25 mouse cellular contexts compared by ENCODE assay signal in genomic region chr1:88643181-88643823, GRCm38 (mm10). TPM values are rescaled to one million over a fixed set of nuclear protein-coding genes. Genes with fewer than 3 reads are reported as not detected.
DNase-seq lines count a peak whose midpoint lies in the region; ATAC-seq and TF ChIP-seq lines count a peak whose summit lies in the region.
"Had no signal": no experiment of that assay in that cellular context is flagged by ENCODE, and none has a peak within 500 bp of the region (broad histone marks: within the 10 kb centered on the region; RNA-seq: fewer than 3 reads in every experiment).

No protein-coding gene starts in this region.

- WGBS in hindbrain, embryonic 13.5 days, result 47% methylated on average over 5 of the region's 5 CpGs
- WGBS in hindbrain, embryonic 10.5 days, result 64% methylated on average over 5 of the region's 5 CpGs

- peak; percentile 32; the same call in 1 of the 2 replicates for ATAC-seq in hindbrain, embryonic 13.5 days (ENCODE audit: low FRiP score)
- ATAC-seq: liver, embryonic 12.5 days had no signal

- 0 out of 2 replicates have a peak overlapping the region, but pooled peaks have one; percentile 18 for H3K27ac ChIP-seq in hindbrain, embryonic 13.5 days
- no peak overlapping the region for H3K27ac ChIP-seq in hindbrain, embryonic 10.5 days
- H3K27ac ChIP-seq: heart, embryonic 15.5 days; limb, embryonic 13.5 days; liver, embryonic 12.5 days; midbrain, embryonic 12.5 days; neural tube, embryonic 12.5 days; stomach, postnatal 0 days had no signal

- H3K4me1 ChIP-seq in hindbrain, embryonic 13.5 days (replicated peaks), result peaks cover 18% of the 10 kb centered on the region
- H3K4me1 ChIP-seq in hindbrain, embryonic 10.5 days (replicated peaks), result peaks cover 33% of the 10 kb centered on the region

- TF ChIP-seq CTCF in brain, embryonic 14.5 days (IDR thresholded peaks at IDR 0.05; ENCODE audit: borderline replicate concordance, extremely low read depth, insufficient read depth, insufficient read length), result no peak

- H3K36me3 ChIP-seq in hindbrain, embryonic 13.5 days, result no peaks in the 10 kb centered on the region
- no peaks in the 10 kb centered on the region for H3K36me3 ChIP-seq in hindbrain, embryonic 10.5 days
- H3K36me3 ChIP-seq: heart, embryonic 15.5 days; limb, embryonic 13.5 days; liver, embryonic 12.5 days; midbrain, embryonic 12.5 days; neural tube, embryonic 12.5 days had no signal

- no peak for TF ChIP-seq POLR2A in brain, embryonic 14.5 days (IDR thresholded peaks at IDR 0.05; ENCODE audit: borderline replicate concordance, extremely low read depth, insufficient read depth, insufficient read length, poor library complexity, severe bottlenecking)

- no peak overlapping the region for H3K4me2 ChIP-seq in hindbrain, embryonic 13.5 days
- H3K4me2 ChIP-seq: heart, embryonic 15.5 days; limb, embryonic 13.5 days; liver, embryonic 12.5 days; midbrain, embryonic 12.5 days; neural tube, embryonic 12.5 days had no signal

- H3K9me3 ChIP-seq in hindbrain, embryonic 13.5 days, result no peaks in the 10 kb centered on the region
- H3K9me3 ChIP-seq in hindbrain, embryonic 10.5 days, result no peaks in the 10 kb centered on the region
- H3K9me3 ChIP-seq: heart, embryonic 15.5 days; limb, embryonic 13.5 days; liver, embryonic 12.5 days; midbrain, embryonic 12.5 days; neural tube, embryonic 12.5 days had no signal

- H3K4me3 ChIP-seq in hindbrain, embryonic 13.5 days, result no peak overlapping the region
- no peak overlapping the region for H3K4me3 ChIP-seq in hindbrain, embryonic 10.5 days
- H3K4me3 ChIP-seq: heart, embryonic 15.5 days; limb, embryonic 13.5 days; liver, embryonic 12.5 days; midbrain, embryonic 12.5 days; neural tube, embryonic 12.5 days had no signal

- no peak for DNase-seq in hindbrain, embryonic 10.5 days (ENCODE audit: low spot score)
- DNase-seq in retina, embryonic 14.5 days (ENCODE audit: low spot score), result peak; percentile 7
- no peak for DNase-seq in retina, postnatal 1 day
- peak; percentile 77 for DNase-seq in brain, embryonic 14.5 days (ENCODE audit: low read depth)
- no peak for DNase-seq in right cerebral cortex, postnatal 14 days
- no peak for DNase-seq in embryo, embryonic 11 days
- DNase-seq: adrenal gland, postnatal 14 days; cerebellum, adult 11-12 months; cerebellum, postnatal 36 days; heart, postnatal 36 days; kidney, adult 8-10 months; kidney, postnatal 10 days; layer of hippocampus, postnatal 36 days; lung, adult 18-20 months; lung, postnatal 14 days; right cerebral cortex, adult 18-20 months; thymus, adult 2 months; thymus, postnatal 4 days had no signal

- H3K27me3 ChIP-seq in hindbrain, embryonic 13.5 days, result 0 out of 2 replicates have a peak, but pooled peaks cover 4% of the 10 kb centered on the region
- no peaks in the 10 kb centered on the region for H3K27me3 ChIP-seq in hindbrain, embryonic 10.5 days (ENCODE audit: insufficient read depth, poor library complexity, severe bottlenecking)
- H3K27me3 ChIP-seq: heart, embryonic 15.5 days; limb, embryonic 13.5 days; liver, embryonic 12.5 days; midbrain, embryonic 12.5 days; neural tube, embryonic 12.5 days had no signal

- H3K9ac ChIP-seq in hindbrain, embryonic 13.5 days, result no peak overlapping the region
- H3K9ac ChIP-seq: heart, embryonic 15.5 days; limb, embryonic 13.5 days; liver, embryonic 12.5 days; midbrain, embryonic 12.5 days; neural tube, embryonic 12.5 days had no signal

RNA-seq across cellular contexts. Expression of gene Arl4c, which starts 58.7 kb away (rescaled TPM):
- polyA plus RNA-seq in hindbrain, embryonic 13.5 days (2015; fragmentation: Nextera tagmentation; extraction: Ambion mirVana), result 41.3 and 42.8 TPM in 2 replicates
- polyA plus RNA-seq in hindbrain, embryonic 10.5 days (2016; fragmentation: Nextera tagmentation; extraction: Ambion mirVana), result 18.5 and 22.2 TPM in 2 replicates
- polyA plus RNA-seq in brain, embryonic 14.5 days (2012; rRNA removed), result 41.9 and 64.4 TPM in 2 replicates

Comparison
In these comparisons a context has a peak if more than half of its experiments do, and no peak if none do; other contexts are left out.
1. DNase-seq: peak in retina, embryonic 14.5 days (single experiment) and brain, embryonic 14.5 days (single experiment); none in hindbrain, embryonic 10.5 days (single experiment), retina, postnatal 1 day (single experiment), right cerebral cortex, postnatal 14 days (single experiment) and embryo, embryonic 11 days (single experiment).